Mouse (Mus musculus): ENCODE data around the gene C130050O18Rik.

- TF ChIP-seq CTCF (IDR thresholded peaks at IDR 0.05; ENCODE audit: insufficient read depth, low read length): no peak
- TF ChIP-seq POLR2A (IDR thresholded peaks at IDR 0.05; ENCODE audit: borderline replicate concordance, extremely low read depth, low read depth, low read length): no peak
Observed at GRCm38 (mm10) chr5:139455166-139455565, 50.1 kb downstream of the C130050O18Rik start.

Data from lung, adult 2 months (tissue).